Mouse (Mus musculus): ENCODE results near the gene Sult2a2. TPM values are rescaled to one million over a fixed set of nuclear protein-coding genes. Genes with fewer than 3 reads are reported as not detected.

Gene Sult2a2
- total RNA-seq (2023), result not detected

DNA sequence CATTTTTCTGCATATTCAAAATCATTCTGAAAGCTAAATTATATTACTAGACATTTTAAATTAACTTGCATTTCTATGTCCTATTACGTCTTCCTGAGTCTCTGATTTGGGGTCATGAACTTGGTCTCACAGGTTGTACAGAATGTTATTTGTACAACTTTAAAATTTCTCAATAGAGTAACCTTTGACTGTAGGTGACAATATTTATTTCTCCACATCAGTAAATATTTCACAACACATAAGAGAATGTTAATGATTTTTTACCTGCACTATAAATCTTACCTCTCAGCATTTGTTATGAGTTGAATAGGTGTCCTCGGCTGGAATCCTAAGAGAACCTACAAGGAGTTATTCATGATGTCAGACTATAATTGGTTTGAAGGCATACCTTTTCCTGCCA lies at the start of gene Sult2a2:
Sult2a2 (plus strand) TSS at position 301 of the 400 bp plus-strand sequence.

Other genes starting within 250 kb of the Sult2a2 start
- gene Bsph2, start 162.4 kb upstream of the Sult2a2 start, total RNA-seq (2023), result not detected
- not detected for gene Sult2a5, start 109.5 kb upstream of the Sult2a2 start, total RNA-seq (2023)
- gene Sult2a1, start 103.9 kb downstream of the Sult2a2 start, total RNA-seq (2023), result not detected